Mouse (Mus musculus): Measurements from ENCODE around the gene Trim47. TPM values are rescaled to one million over a fixed set of nuclear protein-coding genes. Genes with fewer than 3 reads are reported as not detected.
A peak's percentile ranks its signal among the peaks of the same experiment; 100 is the strongest.

Gene Trim47
- polyA plus RNA-seq, 1 experiment from 2014 or later: 29.0 TPM

- peak overlapping the region; percentile 77 for H3K4me2 ChIP-seq (ENCODE audit: low read depth, low read length)
- no peak for ATAC-seq (ENCODE audit: low read depth)
- no peaks in the 10 kb centered on the region for H3K36me3 ChIP-seq (ENCODE audit: control insufficient read depth, insufficient read depth, low read length)
- H3K4me3 ChIP-seq (ENCODE audit: low read depth, low read length): peak overlapping the region; percentile 53
- no peak for DNase-seq (ENCODE audit: low spot score)
- peaks cover 54% of the 10 kb centered on the region for H3K27me3 ChIP-seq (replicated peaks; ENCODE audit: control insufficient read depth, insufficient read depth, low read length)
- no peak overlapping the region for H3K27ac ChIP-seq (replicated peaks; ENCODE audit: low read depth, low read length)
- WGBS: 16% methylated on average over 11 of the region's 14 CpGs
- no peaks in the 10 kb centered on the region for H3K9me3 ChIP-seq (ENCODE audit: control insufficient read depth, low read length)
- H3K9ac ChIP-seq (ENCODE audit: low read depth, low read length): peak overlapping the region; percentile 34; the same call in 1 of the 2 replicates
- H3K4me1 ChIP-seq (ENCODE audit: control insufficient read depth, insufficient read depth, low read length): peaks cover 62% of the 10 kb centered on the region
Observed at GRCm38 (mm10) chr11:116106963-116107776, 19.8 kb downstream of the Trim47 start.

- 22% methylated on average over 32 of the region's 32 CpGs for WGBS
- Histone ChIP-seq H3K36me3 (ENCODE audit: control insufficient read depth, insufficient read depth, low read length) (no peaks in the 10 kb centered on the region), H3K27me3 (replicated peaks; ENCODE audit: control insufficient read depth, insufficient read depth, low read length) (peaks cover 54% of the 10 kb centered on the region), H3K4me1 (ENCODE audit: control insufficient read depth, insufficient read depth, low read length) (peaks cover 70% of the 10 kb centered on the region), H3K4me2 (ENCODE audit: low read depth, low read length) (peak overlapping the region; percentile 77), H3K4me3 (ENCODE audit: low read depth, low read length) (0 out of 2 replicates have a peak overlapping the region, but pooled peaks have one; percentile 8), H3K9me3 (ENCODE audit: control insufficient read depth, low read length) (no peaks in the 10 kb centered on the region), H3K9ac (ENCODE audit: low read depth, low read length) (peak overlapping the region; percentile 37; the same call in 1 of the 2 replicates), H3K27ac (replicated peaks; ENCODE audit: low read depth, low read length) (no peak overlapping the region)
- DNase-seq (ENCODE audit: low spot score) (no peak), ATAC-seq (ENCODE audit: low read depth) (no peak)
Observed at GRCm38 (mm10) chr11:116106154-116106962, 20.7 kb downstream of the Trim47 start.

- WGBS: 88% methylated on average over 2 of the region's 2 CpGs
- H3K4me3 ChIP-seq (ENCODE audit: low read depth, low read length): no peak overlapping the region
- H3K9me3 ChIP-seq (ENCODE audit: control insufficient read depth, low read length): no peaks in the 10 kb centered on the region
- no peaks in the 10 kb centered on the region for H3K36me3 ChIP-seq (ENCODE audit: control insufficient read depth, insufficient read depth, low read length)
- H3K27ac ChIP-seq (replicated peaks; ENCODE audit: low read depth, low read length): 0 out of 2 replicates have a peak overlapping the region, but pooled peaks have one; percentile 49
- H3K9ac ChIP-seq (ENCODE audit: low read depth, low read length): no peak overlapping the region
- DNase-seq (ENCODE audit: low spot score) (no peak), ATAC-seq (ENCODE audit: low read depth) (no peak)
- H3K4me1 ChIP-seq (ENCODE audit: control insufficient read depth, insufficient read depth, low read length): peaks cover 72% of the 10 kb centered on the region
- H3K27me3 ChIP-seq (replicated peaks; ENCODE audit: control insufficient read depth, insufficient read depth, low read length): peaks cover 42% of the 10 kb centered on the region
- H3K4me2 ChIP-seq (ENCODE audit: low read depth, low read length): no peak overlapping the region
Observed at GRCm38 (mm10) chr11:116105065-116105464, 21.9 kb downstream of the Trim47 start.

GRCm38 (mm10) chr11:116104006-116104646, 22.9 kb downstream of the Trim47 start:
- DNase-seq (ENCODE audit: low spot score): peak; percentile 85
- H3K4me3 ChIP-seq (ENCODE audit: low read depth, low read length): no peak overlapping the region
- no peaks in the 10 kb centered on the region for H3K36me3 ChIP-seq (ENCODE audit: control insufficient read depth, insufficient read depth, low read length)
- 22% methylated on average over 14 of the region's 14 CpGs for WGBS
- ATAC-seq (ENCODE audit: low read depth): peak; percentile 58; the same call in 1 of the 2 replicates
- peaks cover 64% of the 10 kb centered on the region for H3K4me1 ChIP-seq (ENCODE audit: control insufficient read depth, insufficient read depth, low read length)
- H3K27ac ChIP-seq (replicated peaks; ENCODE audit: low read depth, low read length): peak overlapping the region; percentile 71
- H3K9ac ChIP-seq (ENCODE audit: low read depth, low read length): no peak overlapping the region
- H3K9me3 ChIP-seq (ENCODE audit: control insufficient read depth, low read length): no peaks in the 10 kb centered on the region
- peaks cover 33% of the 10 kb centered on the region for H3K27me3 ChIP-seq (replicated peaks; ENCODE audit: control insufficient read depth, insufficient read depth, low read length)
- peak overlapping the region; percentile 25; the same call in 1 of the 2 replicates for H3K4me2 ChIP-seq (ENCODE audit: low read depth, low read length)

GRCm38 (mm10) chr11:116103572-116103971, 23.4 kb downstream of the Trim47 start:
- ATAC-seq (ENCODE audit: low read depth) (no peak), DNase-seq (ENCODE audit: low spot score) (no peak)
- Histone ChIP-seq H3K9ac (ENCODE audit: low read depth, low read length) (no peak overlapping the region), H3K27me3 (replicated peaks; ENCODE audit: control insufficient read depth, insufficient read depth, low read length) (peaks cover 27% of the 10 kb centered on the region), H3K27ac (replicated peaks; ENCODE audit: low read depth, low read length) (peak overlapping the region; percentile 71; the same call in 1 of the 2 replicates), H3K36me3 (ENCODE audit: control insufficient read depth, insufficient read depth, low read length) (no peaks in the 10 kb centered on the region), H3K4me3 (ENCODE audit: low read depth, low read length) (no peak overlapping the region), H3K4me1 (ENCODE audit: control insufficient read depth, insufficient read depth, low read length) (peaks cover 60% of the 10 kb centered on the region), H3K4me2 (ENCODE audit: low read depth, low read length) (no peak overlapping the region), H3K9me3 (ENCODE audit: control insufficient read depth, low read length) (no peaks in the 10 kb centered on the region)
- WGBS: 66% methylated on average over 11 of the region's 12 CpGs

GRCm38 (mm10) chr11:116102472-116102871, 24.5 kb downstream of the Trim47 start:
- WGBS: 50% methylated on average over 4 of the region's 4 CpGs
- H3K4me2 ChIP-seq (ENCODE audit: low read depth, low read length): peak overlapping the region; percentile 34; the same call in 1 of the 2 replicates
- H3K27me3 ChIP-seq (replicated peaks; ENCODE audit: control insufficient read depth, insufficient read depth, low read length): peaks cover 16% of the 10 kb centered on the region
- DNase-seq (ENCODE audit: low spot score): no peak
- no peaks in the 10 kb centered on the region for H3K9me3 ChIP-seq (ENCODE audit: control insufficient read depth, low read length)
- peaks cover 50% of the 10 kb centered on the region for H3K4me1 ChIP-seq (ENCODE audit: control insufficient read depth, insufficient read depth, low read length)
- no peak for ATAC-seq (ENCODE audit: low read depth)
- H3K4me3 ChIP-seq (ENCODE audit: low read depth, low read length): no peak overlapping the region
- H3K9ac ChIP-seq (ENCODE audit: low read depth, low read length): 0 out of 2 replicates have a peak overlapping the region, but pooled peaks have one; percentile 41
- H3K36me3 ChIP-seq (ENCODE audit: control insufficient read depth, insufficient read depth, low read length): no peaks in the 10 kb centered on the region
- peak overlapping the region; percentile 85 for H3K27ac ChIP-seq (replicated peaks; ENCODE audit: low read depth, low read length)

- Histone ChIP-seq H3K4me1 (ENCODE audit: control insufficient read depth, insufficient read depth, low read length) (peaks cover 45% of the 10 kb centered on the region), H3K9ac (ENCODE audit: low read depth, low read length) (peak overlapping the region; percentile 41; the same call in 1 of the 2 replicates), H3K27ac (replicated peaks; ENCODE audit: low read depth, low read length) (peak overlapping the region; percentile 85), H3K4me2 (ENCODE audit: low read depth, low read length) (peak overlapping the region; percentile 34), H3K27me3 (replicated peaks; ENCODE audit: control insufficient read depth, insufficient read depth, low read length) (peaks cover 11% of the 10 kb centered on the region), H3K9me3 (ENCODE audit: control insufficient read depth, low read length) (no peaks in the 10 kb centered on the region), H3K36me3 (ENCODE audit: control insufficient read depth, insufficient read depth, low read length) (no peaks in the 10 kb centered on the region), H3K4me3 (ENCODE audit: low read depth, low read length) (no peak overlapping the region)
- WGBS: 12% methylated on average over 11 of the region's 11 CpGs
- peak; percentile 30 for ATAC-seq (ENCODE audit: low read depth)
- DNase-seq (ENCODE audit: low spot score): peak; percentile 64
Observed at GRCm38 (mm10) chr11:116101931-116102381, 25.1 kb downstream of the Trim47 start.

GRCm38 (mm10) chr11:116100839-116101238, 26.2 kb downstream of the Trim47 start:
- no peak for ATAC-seq (ENCODE audit: low read depth)
- Histone ChIP-seq H3K36me3 (ENCODE audit: control insufficient read depth, insufficient read depth, low read length) (no peaks in the 10 kb centered on the region), H3K4me3 (ENCODE audit: low read depth, low read length) (no peak overlapping the region), H3K4me2 (ENCODE audit: low read depth, low read length) (no peak overlapping the region), H3K4me1 (ENCODE audit: control insufficient read depth, insufficient read depth, low read length) (peaks cover 34% of the 10 kb centered on the region), H3K27me3 (replicated peaks; ENCODE audit: control insufficient read depth, insufficient read depth, low read length) (no peaks in the 10 kb centered on the region; the same call in 1 of the 2 replicates), H3K27ac (replicated peaks; ENCODE audit: low read depth, low read length) (peak overlapping the region; percentile 85), H3K9ac (ENCODE audit: low read depth, low read length) (no peak overlapping the region), H3K9me3 (ENCODE audit: control insufficient read depth, low read length) (peaks cover 5% of the 10 kb centered on the region; the same call in 1 of the 2 replicates)
- DNase-seq (ENCODE audit: low spot score): no peak
- WGBS: 78% methylated on average over 7 of the region's 7 CpGs

All from embryonic facial prominence, embryonic 14.5 days (tissue).